Mouse (Mus musculus) retina, adult 2 months (tissue): ENCODE measurements around the gene Ift140.

Source experiments
- DNase-seq: peaks from one replicate; pipeline ENCODE4 v3.0.0-alpha.2; 2012; ENCODE audit warnings: low read depth, low spot score

The Ift140 gene

GRCm38 (mm10) chr17:25076906-25077305 lies 61.0 kb downstream of the Ift140 start:
- DNase-seq: no peak

GRCm38 (mm10) chr17:25077771-25078372 lies 62.0 kb downstream of the Ift140 start:
- no peak for DNase-seq

- DNase-seq: no peak
Measured at GRCm38 (mm10) chr17:25080210-25080609, 64.3 kb downstream of the Ift140 start.

GRCm38 (mm10) chr17:25080960-25081381 lies 65.1 kb downstream of the Ift140 start:
- DNase-seq: no peak

GRCm38 (mm10) chr17:25082081-25082847 lies 66.4 kb downstream of the Ift140 start:
- DNase-seq: no peak

GRCm38 (mm10) chr17:25082887-25083286 lies 67.0 kb downstream of the Ift140 start:
- no peak for DNase-seq

GRCm38 (mm10) chr17:25083444-25083931 lies 67.6 kb downstream of the Ift140 start, which contains the start of gene Tmem204:
Gene Tmem204, minus strand, starts transcription at chr17:25083591.
- no peak for DNase-seq

GRCm38 (mm10) chr17:25084835-25085385 lies 69.0 kb downstream of the Ift140 start:
- DNase-seq: no peak

GRCm38 (mm10) chr17:25086724-25087123 lies 70.8 kb downstream of the Ift140 start:
- no peak for DNase-seq

GRCm38 (mm10) chr17:25089158-25089557 lies 73.3 kb downstream of the Ift140 start:
- DNase-seq: no peak

- DNase-seq: no peak
Measured at GRCm38 (mm10) chr17:25090450-25090849, 74.6 kb downstream of the Ift140 start.

GRCm38 (mm10) chr17:25096221-25096620 lies 80.3 kb downstream of the Ift140 start:
- no peak for DNase-seq

GRCm38 (mm10) chr17:25100052-25100451 lies 84.2 kb downstream of the Ift140 start:
- DNase-seq: no peak

GRCm38 (mm10) chr17:25101338-25101737 lies 85.5 kb downstream of the Ift140 start:
- DNase-seq: no peak

- DNase-seq: no peak
Measured at GRCm38 (mm10) chr17:25107786-25108185, 91.9 kb downstream of the Ift140 start.

- no peak for DNase-seq
Measured at GRCm38 (mm10) chr17:25109578-25109977, 93.7 kb downstream of the Ift140 start.

GRCm38 (mm10) chr17:25110590-25110989 lies 94.7 kb downstream of the Ift140 start:
- DNase-seq: no peak

- DNase-seq: no peak
Measured at GRCm38 (mm10) chr17:25111220-25111619, 95.3 kb downstream of the Ift140 start.

GRCm38 (mm10) chr17:25111739-25112422 lies 96.0 kb downstream of the Ift140 start:
- no peak for DNase-seq

GRCm38 (mm10) chr17:25112423-25112810 lies 96.5 kb downstream of the Ift140 start:
- no peak for DNase-seq

GRCm38 (mm10) chr17:25114908-25115645 lies 99.2 kb downstream of the Ift140 start:
- no peak for DNase-seq
